Mouse (Mus musculus) E14TG2a.4 (cell line): ENCODE data around the gene Dmd.

Source experiments
- CTCF ChIP-seq: conservative IDR thresholded peaks from 2 replicates; pipeline ENCODE4 v1.5.1; 2014; ENCODE audit warnings: low read length
- NANOG ChIP-seq: IDR thresholded peaks from 2 replicates; pipeline ENCODE4 v1.6.1; 2014; ENCODE audit warnings: borderline replicate concordance, low read length, mixed read lengths
- POU5F1 ChIP-seq: IDR thresholded peaks from 2 replicates; pipeline ENCODE4 v1.6.1; 2014; ENCODE audit warnings: low read length, borderline replicate concordance

DNA sequence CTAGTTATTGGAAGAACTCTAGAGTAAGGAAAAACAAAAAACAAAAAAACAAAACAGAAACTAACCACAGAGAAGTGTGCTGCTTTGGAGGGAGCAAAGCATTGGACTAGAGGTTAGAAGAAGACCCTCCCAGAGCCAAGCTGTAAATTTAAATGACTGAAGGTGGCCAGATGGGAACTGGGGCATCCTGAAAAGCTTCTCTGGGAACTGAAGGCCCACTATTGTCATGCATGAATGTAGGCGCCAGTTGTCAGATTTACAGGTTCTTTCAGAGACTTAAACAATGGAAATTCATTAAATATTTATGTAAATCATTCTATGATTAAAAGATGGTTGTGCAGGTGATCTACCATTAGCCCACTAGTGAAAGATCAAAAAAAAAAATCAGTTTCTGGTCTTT is 2128.9 kb downstream of the Dmd start:
- TF ChIP-seq CTCF: no peak
- TF ChIP-seq NANOG: peak; percentile 50; the same call in 1 of the 2 replicates
- peak; percentile 97 for TF ChIP-seq POU5F1
